ENCODE assay signal across 8 mouse cellular contexts in genomic region chr9:44396684-44397411, GRCm38 (mm10). TPM values are rescaled to one million over a fixed set of nuclear protein-coding genes. Genes with fewer than 3 reads are reported as not detected.
DNase-seq lines count a peak whose midpoint lies in the region; ATAC-seq and TF ChIP-seq lines count a peak whose summit lies in the region.

Gene Slc37a4, plus strand, starts transcription at chr9:44396852.

- WGBS in cerebellum, adult 2 months, result under 1% methylated on average over 43 of the region's 43 CpGs
- WGBS in forebrain, postnatal 0 days, result under 1% methylated on average over 43 of the region's 43 CpGs
- WGBS in lung, embryonic 15.5 days, result under 1% methylated on average over 43 of the region's 43 CpGs

- H3K9me3 ChIP-seq in MEL (replicated peaks; ENCODE audit: insufficient read depth, low read length), result no peaks in the 10 kb centered on the region
- no peaks in the 10 kb centered on the region for H3K9me3 ChIP-seq in forebrain, postnatal 0 days (ENCODE audit: low read length)
- no peaks in the 10 kb centered on the region for H3K9me3 ChIP-seq in lung, embryonic 15.5 days

- peak within 1 kb of the TSS; percentile 90 for H3K4me2 ChIP-seq in forebrain, postnatal 0 days (ENCODE audit: low read depth)
- peak within 1 kb of the TSS; percentile 85 for H3K4me2 ChIP-seq in lung, embryonic 15.5 days

- H3K27me3 ChIP-seq in MEL (ENCODE audit: control insufficient read depth in 1 of 2, insufficient read depth in 2 of 2, low read length in 2 of 2), result no peaks in the 10 kb centered on the region
- no peaks in the 10 kb centered on the region for H3K27me3 ChIP-seq in cerebellum, adult 2 months (ENCODE audit: control insufficient read depth, insufficient read depth, low read length)
- no peaks in the 10 kb centered on the region for H3K27me3 ChIP-seq in forebrain, postnatal 0 days (ENCODE audit: insufficient read depth, low read length)
- H3K27me3 ChIP-seq in lung, embryonic 15.5 days, result no peaks in the 10 kb centered on the region

- H3K9ac ChIP-seq in MEL (ENCODE audit: control insufficient read depth, low read depth, low read length, poor library complexity, severe bottlenecking), result peak within 1 kb of the TSS; percentile 80
- peak within 1 kb of the TSS; percentile 84 for H3K9ac ChIP-seq in forebrain, postnatal 0 days
- peak within 1 kb of the TSS; percentile 65 for H3K9ac ChIP-seq in lung, embryonic 15.5 days

- H3K27ac ChIP-seq in MEL (ENCODE audit: control insufficient read depth, low read depth, low read length), result peak within 1 kb of the TSS; percentile 60
- H3K27ac ChIP-seq in cerebellum, adult 2 months (ENCODE audit: insufficient read depth, low read length), result peak within 1 kb of the TSS; percentile 22
- H3K27ac ChIP-seq in forebrain, postnatal 0 days (ENCODE audit: low read depth, low read length), result peak within 1 kb of the TSS; percentile 74
- H3K27ac ChIP-seq in lung, embryonic 15.5 days, result peak within 1 kb of the TSS; percentile 74

- peak; percentile 86 to 97 for TF ChIP-seq POLR2A in MEL (IDR thresholded peaks at IDR 0.05; ENCODE audit: control insufficient read depth in 1 of 2, insufficient read depth in 1 of 2, low read depth in 1 of 2, low read length in 2 of 2, poor library complexity in 1 of 2)
- peak; percentile 84 for TF ChIP-seq POLR2A in cerebellum, adult 2 months (IDR thresholded peaks at IDR 0.05; ENCODE audit: borderline replicate concordance, insufficient read depth, low read length)

- no peak for TF ChIP-seq EP300 in MEL (IDR thresholded peaks at IDR 0.05; ENCODE audit: low read depth in 1 of 2, low read length in 2 of 2)

- peaks cover 0 to 4% of the 10 kb centered on the region in 2 experiments; a peak in 2 of 4 replicates for H3K36me3 ChIP-seq in MEL (ENCODE audit: control insufficient read depth in 1 of 2, insufficient read depth in 2 of 2, low read length in 2 of 2)
- H3K36me3 ChIP-seq in forebrain, postnatal 0 days (ENCODE audit: insufficient read depth), result peaks cover 24% of the 10 kb centered on the region
- peaks cover 27% of the 10 kb centered on the region for H3K36me3 ChIP-seq in lung, embryonic 15.5 days

- H3K4me1 ChIP-seq in MEL (ENCODE audit: control insufficient read depth in 1 of 2, insufficient read depth in 2 of 2, low read length in 2 of 2), result peaks cover 0 to 14% of the 10 kb centered on the region in 2 experiments; a peak in 2 of 4 replicates
- peaks cover 8% of the 10 kb centered on the region; the same call in 1 of the 2 replicates for H3K4me1 ChIP-seq in cerebellum, adult 2 months (ENCODE audit: control insufficient read depth, insufficient read depth, low read length)
- H3K4me1 ChIP-seq in forebrain, postnatal 0 days (ENCODE audit: insufficient read depth), result 0 out of 2 replicates have a peak, but pooled peaks cover 15% of the 10 kb centered on the region
- peaks cover 9% of the 10 kb centered on the region; the same call in 1 of the 2 replicates for H3K4me1 ChIP-seq in lung, embryonic 15.5 days

- ATAC-seq in forebrain, postnatal 0 days, result peak; percentile 97
- peak; percentile 99 for ATAC-seq in lung, embryonic 15.5 days (ENCODE audit: borderline replicate concordance, extremely low read depth, low FRiP score, low TSS enrichment)

- TF ChIP-seq RAD21 in MEL (IDR thresholded peaks at IDR 0.05; ENCODE audit: low read depth, low read length), result no peak

- peak within 1 kb of the TSS; percentile 72 to 73 for H3K4me3 ChIP-seq in MEL (ENCODE audit: control insufficient read depth in 1 of 2, insufficient read depth in 1 of 2, low read depth in 2 of 2, low read length in 2 of 2)
- H3K4me3 ChIP-seq in cerebellum, adult 2 months (replicated peaks; ENCODE audit: insufficient read depth, low read depth, low read length), result peak within 1 kb of the TSS; percentile 62
- H3K4me3 ChIP-seq in forebrain, postnatal 0 days (ENCODE audit: low read depth, low read length), result peak within 1 kb of the TSS; percentile 64
- H3K4me3 ChIP-seq in lung, embryonic 15.5 days, result peak within 1 kb of the TSS; percentile 57

- no peak for TF ChIP-seq CTCF in MEL (IDR thresholded peaks at IDR 0.05 in 2 of 3, conservative IDR thresholded peaks at IDR 0.05 in 1 of 3; ENCODE audit: control insufficient read depth in 1 of 3, insufficient read depth in 1 of 3, low read depth in 2 of 3, low read length in 3 of 3, poor library complexity in 1 of 3, severe bottlenecking in 1 of 3)
- no peak for TF ChIP-seq CTCF in cerebellum, adult 2 months (IDR thresholded peaks at IDR 0.05; ENCODE audit: borderline replicate concordance, insufficient read depth, low read depth, low read length)
- TF ChIP-seq CTCF in forebrain, postnatal 0 days (IDR thresholded peaks at IDR 0.05; ENCODE audit: low read depth), result peak; percentile 37

- H3K79me2 ChIP-seq in MEL (ENCODE audit: control insufficient read depth, insufficient read depth, low read length, poor library complexity), result peaks cover 8% of the 10 kb centered on the region; the same call in 1 of the 2 replicates

- peak; percentile 99 for DNase-seq in MEL (ENCODE audit: low read depth, low spot score)
- DNase-seq in cerebellum, adult 2 months, result peak; percentile 97 to 99
- peak; percentile 90 for DNase-seq in forebrain, postnatal 0 days
- DNase-seq in heart, postnatal 4 days, result peak; percentile 94
- peak; percentile 91 to 96 for DNase-seq in layer of hippocampus, adult 8-10 months (ENCODE audit: low spot score in 2 of 2)
- DNase-seq in ovary, adult 18-20 months (ENCODE audit: low spot score), result peak; percentile 97
- peak; percentile 81 for DNase-seq in thymus, postnatal 0 days (ENCODE audit: low spot score)

TF ChIP-seq in MEL, 35 proteins besides CTCF, POLR2A, EP300 and RAD21 (continues in another document):
- TF ChIP-seq MAX (IDR thresholded peaks at IDR 0.05; ENCODE audit: low read length), result peak; percentile 74
- peak; percentile 75 for TF ChIP-seq MXI1 (IDR thresholded peaks at IDR 0.05; ENCODE audit: low read depth, low read length)
- TF ChIP-seq NRF1 (IDR thresholded peaks at IDR 0.05; ENCODE audit: insufficient read depth, low read depth, low read length, poor library complexity, severe bottlenecking), result peak; percentile 95
- TF ChIP-seq USF1 (IDR thresholded peaks at IDR 0.05; ENCODE audit: low read depth, low read length), result peak; percentile 95
- peak; percentile 90 for TF ChIP-seq POLR2AphosphoS2 (IDR thresholded peaks at IDR 0.05; ENCODE audit: low read length)
- 0 out of 2 replicates have a peak, but pooled peaks have one; percentile 27 for TF ChIP-seq MAZ (IDR thresholded peaks at IDR 0.05; ENCODE audit: low read depth, low read length)
- TF ChIP-seq CHD1 (IDR thresholded peaks at IDR 0.05; ENCODE audit: low read depth, low read length), result no peak
- no peak for TF ChIP-seq MYB (IDR thresholded peaks at IDR 0.05; ENCODE audit: low read depth, low read length)
- TF ChIP-seq ETS1 (IDR thresholded peaks at IDR 0.05; ENCODE audit: low read depth, low read length), result peak; percentile 50; the same call in 1 of the 2 replicates
- no peak for TF ChIP-seq ZKSCAN1 (IDR thresholded peaks at IDR 0.05; ENCODE audit: low read depth, low read length)
- no peak for TF ChIP-seq UBTF (IDR thresholded peaks at IDR 0.05; ENCODE audit: borderline replicate concordance, insufficient read depth, low read depth, low read length)
- TF ChIP-seq MAFK (IDR thresholded peaks at IDR 0.05; ENCODE audit: borderline replicate concordance, low read depth, low read length), result no peak
- TF ChIP-seq HCFC1 (IDR thresholded peaks at IDR 0.05; ENCODE audit: low read depth, low read length), result peak; percentile 75
- TF ChIP-seq BHLHE40 (IDR thresholded peaks at IDR 0.05; ENCODE audit: borderline replicate concordance, low read depth, low read length), result no peak
- no peak for TF ChIP-seq RCOR1 (IDR thresholded peaks at IDR 0.05; ENCODE audit: low read depth, low read length)
- TF ChIP-seq TCF12 (IDR thresholded peaks at IDR 0.05; ENCODE audit: low read depth, low read length), result peak; percentile 41; the same call in 1 of the 2 replicates
- no peak for TF ChIP-seq TAL1 (IDR thresholded peaks at IDR 0.05; ENCODE audit: low read length)
- TF ChIP-seq ELF1 (IDR thresholded peaks at IDR 0.05; ENCODE audit: low read depth, low read length), result peak; percentile 89
- no peak; the same call in 1 of the 2 replicates for TF ChIP-seq KAT2A (conservative IDR thresholded peaks at IDR 0.05; ENCODE audit: low read depth, low read length)
- no peak for TF ChIP-seq ZC3H11A (IDR thresholded peaks at IDR 0.05; ENCODE audit: low read depth, low read length)
- peak in 1 of 2 experiments; percentile 65; a peak in 2 of 4 replicates for TF ChIP-seq USF2 (IDR thresholded peaks at IDR 0.05; ENCODE audit: borderline replicate concordance in 1 of 2, insufficient read depth in 1 of 2, low read depth in 1 of 2, low read length in 2 of 2)
- peak; percentile 94 for TF ChIP-seq NELFE (IDR thresholded peaks at IDR 0.05; ENCODE audit: low read depth, low read length)
- TF ChIP-seq POLR2AphosphoS5 (IDR thresholded peaks at IDR 0.05; ENCODE audit: borderline replicate concordance, low read depth, low read length), result peak; percentile 2; the same call in 1 of the 2 replicates
- peak; percentile 86 for TF ChIP-seq TBP (IDR thresholded peaks at IDR 0.05; ENCODE audit: low read depth, low read length)
- TF ChIP-seq GATA1 (IDR thresholded peaks at IDR 0.05; ENCODE audit: low read depth, low read length), result no peak
- peak; percentile 87 for TF ChIP-seq SIN3A (IDR thresholded peaks at IDR 0.05; ENCODE audit: low read length)
- TF ChIP-seq ZNF384 (IDR thresholded peaks at IDR 0.05; ENCODE audit: low read depth, low read length), result no peak
- no peak for TF ChIP-seq JUND (IDR thresholded peaks at IDR 0.05; ENCODE audit: low read depth, low read length)
- TF ChIP-seq GABPA (IDR thresholded peaks at IDR 0.05; ENCODE audit: low read depth, low read length), result no peak
- TF ChIP-seq CHD2 (IDR thresholded peaks at IDR 0.05; ENCODE audit: low read length), result no peak
- TF ChIP-seq MYC (IDR thresholded peaks at IDR 0.05; ENCODE audit: low read depth, low read length), result peak; percentile 62; the same call in 1 of the 2 replicates

RNA-seq across cellular contexts. Expression of gene Slc37a4, which starts in this region (rescaled TPM):
- total RNA-seq in MEL (2012; rRNA removed), result 29.0 and 31.9 TPM in 2 replicates
- polyA plus RNA-seq in MEL (2012; ENCODE audit: insufficient read depth in 1 of 2, insufficient read length in 2 of 2, low read depth in 1 of 2, low replicate concordance in 2 of 2, missing spikeins in 1 of 2), result 10 to 100 TPM in 1 of 2 experiments, not detected in 1; 35.3 TPM
- polyA plus RNA-seq in cerebellum, adult 2 months (2012; rRNA removed), result 49.8 and 52.2 TPM in 2 replicates
- total RNA-seq in forebrain, postnatal 0 days (2014; rRNA removed), result 51.6 and 69.5 TPM in 2 replicates
- polyA plus RNA-seq in forebrain, postnatal 0 days (2015; fragmentation: Nextera tagmentation; extraction: Ambion mirVana), result 32.3 and 39.4 TPM in 2 replicates
- 10 to 100 TPM; 21.9 to 26.1 TPM for total RNA-seq in heart, postnatal 4 days (2021)
- 10 to 100 TPM; 24.0 to 29.5 (median 28.1) TPM for total RNA-seq in layer of hippocampus, adult 8-10 months (2022)
- 20.5 and 21.3 TPM in 2 replicates for polyA plus RNA-seq in lung, embryonic 15.5 days (2015; fragmentation: Nextera tagmentation; extraction: Ambion mirVana)
- polyA plus RNA-seq in thymus, postnatal 0 days (2015; fragmentation: Nextera tagmentation; extraction: Ambion mirVana), result 16.4 and 18.1 TPM in 2 replicates

Comparison
In these comparisons a context has a peak if more than half of its experiments do, and no peak if none do; other contexts are left out.
1. Peak in every context shown above with its lines: DNase-seq, ATAC-seq, H3K4me3 ChIP-seq and H3K27ac ChIP-seq.
2. H3K27ac ChIP-seq: peak in every context shown above with its lines; median percentile 74 in forebrain, postnatal 0 days; 74 in lung, embryonic 15.5 days; 60 in MEL; 22 in cerebellum, adult 2 months.